Mouse (Mus musculus): ENCODE results near the gene Gm3238. TPM values are rescaled to one million over a fixed set of nuclear protein-coding genes. Genes with fewer than 3 reads are reported as not detected.
"Not testable (repeated sequence)": the region's sequence is repeated elsewhere in the genome, so short reads cannot be mapped to it uniquely, and the experiment has no call there.

The Gm3238 gene
- total RNA-seq, 1 experiment = not detected

DNA sequence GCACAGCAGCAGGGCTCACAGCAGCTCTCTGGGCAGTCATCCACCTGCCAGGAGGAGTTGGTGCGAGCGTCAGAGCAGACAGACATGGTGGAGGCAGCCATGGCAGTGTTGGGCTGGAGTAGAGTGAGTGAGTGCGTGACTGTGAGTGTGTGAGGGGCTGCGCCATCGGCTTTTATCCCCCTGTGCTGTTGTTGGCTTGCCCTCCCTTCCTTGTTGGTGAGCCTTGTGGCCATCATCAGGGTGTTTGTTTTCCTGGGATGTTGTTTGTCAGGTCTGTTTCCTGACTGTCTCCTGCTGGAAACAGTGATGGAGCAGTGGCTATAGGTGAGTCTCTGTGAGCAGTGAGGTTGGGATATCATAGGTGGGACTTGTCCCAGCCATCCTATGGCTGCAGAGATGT, 40.6 kb upstream of the Gm3238 start, which contains the start of gene Gm9507:
Gene Gm9507, minus strand, starts transcription at position 101 of the 400 bp plus-strand sequence.
- Histone ChIP-seq H3K9me3 (ENCODE audit: control insufficient read depth, insufficient read depth, low read depth, low read length) (peaks cover 2% of the 10 kb centered on the region; the same call in 1 of the 2 replicates), H3K9ac (ENCODE audit: insufficient read depth, low read depth, low read length, poor library complexity, severe bottlenecking) (no peak within 1 kb of the TSS), H3K36me3 (ENCODE audit: control insufficient read depth, insufficient read depth, low read length, poor library complexity, severe bottlenecking) (no peaks in the 10 kb centered on the region), H3K27ac (ENCODE audit: insufficient read depth, low read depth, low read length, poor library complexity, severe bottlenecking) (no peak within 1 kb of the TSS), H3K4me3 (ENCODE audit: insufficient read depth in 1 of 2, low read depth in 1 of 2, low read length in 2 of 2, poor library complexity in 1 of 2, severe bottlenecking in 1 of 2) (no peak within 1 kb of the TSS), H3K4me1 (ENCODE audit: control insufficient read depth in 2 of 2, insufficient read depth in 2 of 2, low read length in 2 of 2, poor library complexity in 1 of 2) (no peaks in the 10 kb centered on the region)
- TF ChIP-seq HCFC1 (IDR thresholded peaks at IDR 0.05; ENCODE audit: borderline replicate concordance, insufficient read depth, low read length) (no peak), CHD2 (IDR thresholded peaks at IDR 0.05; ENCODE audit: low read depth, low read length) (no peak), ZC3H11A (IDR thresholded peaks at IDR 0.05; ENCODE audit: borderline replicate concordance, low read depth, low read length) (no peak), MAFK (IDR thresholded peaks at IDR 0.05; ENCODE audit: insufficient read depth, low read depth, low read length) (no peak), ZNF384 (IDR thresholded peaks at IDR 0.05; ENCODE audit: low read depth, low read length) (no peak)
- in situ Hi-C loops (cut with MboI; ENCODE audit: low sequenced_read_pairs in 2 of 2, unreplicated experiment in 2 of 2) = no loop called here
- no peak for DNase-seq (ENCODE audit: low read depth, low spot score)

DNA sequence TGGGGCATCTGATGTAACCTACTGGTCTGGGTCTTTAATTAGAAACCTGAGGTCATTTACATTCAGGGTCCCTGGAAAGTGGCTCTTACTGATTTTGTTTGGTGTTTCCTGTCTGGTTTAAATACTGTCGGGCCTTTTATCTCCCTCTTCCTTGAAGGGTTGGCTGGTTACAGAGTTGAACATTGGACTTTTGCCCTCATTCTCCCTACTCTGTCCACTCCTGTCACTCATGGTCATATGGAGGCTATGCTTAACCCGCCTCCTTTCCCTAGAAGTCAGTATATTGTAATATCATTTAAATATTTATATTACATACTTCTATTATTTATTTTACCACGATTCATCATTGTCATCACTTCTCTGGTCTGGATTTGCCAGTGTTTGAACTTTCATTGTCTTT, 33.0 kb upstream of the Gm3238 start:
- in situ Hi-C loops (cut with MboI; ENCODE audit: low sequenced_read_pairs in 2 of 2, unreplicated experiment in 2 of 2) = no loop called here
- no peaks in the 10 kb centered on the region for H3K9me3 ChIP-seq (ENCODE audit: control insufficient read depth, insufficient read depth, low read depth, low read length)
- no peak overlapping the region for H3K4me3 ChIP-seq (ENCODE audit: insufficient read depth in 1 of 2, low read depth in 1 of 2, low read length in 2 of 2, poor library complexity in 1 of 2, severe bottlenecking in 1 of 2)
- H3K9ac ChIP-seq (ENCODE audit: insufficient read depth, low read depth, low read length, poor library complexity, severe bottlenecking) = no peak overlapping the region
- DNase-seq (ENCODE audit: low read depth, low spot score) = no peak
- H3K27ac ChIP-seq (ENCODE audit: insufficient read depth, low read depth, low read length, poor library complexity, severe bottlenecking) = no peak overlapping the region
- TF ChIP-seq ZC3H11A (IDR thresholded peaks at IDR 0.05; ENCODE audit: borderline replicate concordance, low read depth, low read length) = no peak
- no peak for TF ChIP-seq HCFC1 (IDR thresholded peaks at IDR 0.05; ENCODE audit: borderline replicate concordance, insufficient read depth, low read length)
- no peak for TF ChIP-seq CHD2 (IDR thresholded peaks at IDR 0.05; ENCODE audit: low read depth, low read length)
- no peak for TF ChIP-seq MAFK (IDR thresholded peaks at IDR 0.05; ENCODE audit: insufficient read depth, low read depth, low read length)
- no peaks in the 10 kb centered on the region for H3K36me3 ChIP-seq (ENCODE audit: control insufficient read depth, insufficient read depth, low read length, poor library complexity, severe bottlenecking)
- no peaks in the 10 kb centered on the region for H3K4me1 ChIP-seq (ENCODE audit: control insufficient read depth in 2 of 2, insufficient read depth in 2 of 2, low read length in 2 of 2, poor library complexity in 1 of 2)

DNA sequence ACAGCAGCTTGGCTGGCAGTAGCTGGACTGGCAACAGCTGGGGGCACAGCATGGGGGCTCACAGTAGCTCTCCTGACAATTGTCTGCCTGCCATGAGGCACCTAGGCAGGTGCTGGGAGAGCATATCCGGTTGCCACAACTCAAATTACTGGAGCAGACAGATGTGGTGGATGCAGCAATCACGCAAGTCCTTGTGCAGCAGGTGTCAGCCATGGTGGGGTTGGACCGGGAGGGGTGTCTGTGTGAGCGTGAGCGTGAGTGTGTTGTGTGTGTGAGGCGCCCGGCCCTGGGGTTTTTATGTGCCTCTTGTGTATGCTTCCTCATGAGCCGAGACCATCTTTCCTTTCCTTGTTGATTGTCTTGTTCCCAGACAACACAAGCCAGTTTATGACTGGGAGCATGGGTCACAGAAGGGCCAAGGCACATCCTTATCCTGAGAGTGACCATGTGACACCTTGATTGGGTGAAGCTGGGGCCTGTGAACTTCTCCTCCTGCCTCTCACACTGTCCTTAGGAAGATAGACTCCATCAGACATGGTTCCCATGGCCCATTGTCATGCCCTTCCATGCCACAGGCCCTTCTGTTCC, 27.9 kb upstream of the Gm3238 start, which contains the start of gene Gm19668:
Gene Gm19668, minus strand, starts transcription at position 213 of the 588 bp plus-strand sequence.
- no peaks in the 10 kb centered on the region for H3K36me3 ChIP-seq (ENCODE audit: control insufficient read depth, insufficient read depth, low read length, poor library complexity, severe bottlenecking)
- DNase-seq (ENCODE audit: low read depth, low spot score) = no peak
- no peak within 1 kb of the TSS for H3K9ac ChIP-seq (ENCODE audit: insufficient read depth, low read depth, low read length, poor library complexity, severe bottlenecking)
- no peaks in the 10 kb centered on the region for H3K4me1 ChIP-seq (ENCODE audit: control insufficient read depth in 2 of 2, insufficient read depth in 2 of 2, low read length in 2 of 2, poor library complexity in 1 of 2)
- H3K27ac ChIP-seq (ENCODE audit: insufficient read depth, low read depth, low read length, poor library complexity, severe bottlenecking) = no peak within 1 kb of the TSS
- H3K4me3 ChIP-seq (ENCODE audit: insufficient read depth in 1 of 2, low read depth in 1 of 2, low read length in 2 of 2, poor library complexity in 1 of 2, severe bottlenecking in 1 of 2) = no peak within 1 kb of the TSS
- in situ Hi-C loops (cut with MboI; ENCODE audit: low sequenced_read_pairs in 2 of 2, unreplicated experiment in 2 of 2) = no loop called here
- H3K9me3 ChIP-seq (ENCODE audit: control insufficient read depth, insufficient read depth, low read depth, low read length) = no peaks in the 10 kb centered on the region
- TF ChIP-seq ZNF384 (IDR thresholded peaks at IDR 0.05; ENCODE audit: low read depth, low read length) = no peak
- TF ChIP-seq HCFC1 (IDR thresholded peaks at IDR 0.05; ENCODE audit: borderline replicate concordance, insufficient read depth, low read length) = no peak

DNA sequence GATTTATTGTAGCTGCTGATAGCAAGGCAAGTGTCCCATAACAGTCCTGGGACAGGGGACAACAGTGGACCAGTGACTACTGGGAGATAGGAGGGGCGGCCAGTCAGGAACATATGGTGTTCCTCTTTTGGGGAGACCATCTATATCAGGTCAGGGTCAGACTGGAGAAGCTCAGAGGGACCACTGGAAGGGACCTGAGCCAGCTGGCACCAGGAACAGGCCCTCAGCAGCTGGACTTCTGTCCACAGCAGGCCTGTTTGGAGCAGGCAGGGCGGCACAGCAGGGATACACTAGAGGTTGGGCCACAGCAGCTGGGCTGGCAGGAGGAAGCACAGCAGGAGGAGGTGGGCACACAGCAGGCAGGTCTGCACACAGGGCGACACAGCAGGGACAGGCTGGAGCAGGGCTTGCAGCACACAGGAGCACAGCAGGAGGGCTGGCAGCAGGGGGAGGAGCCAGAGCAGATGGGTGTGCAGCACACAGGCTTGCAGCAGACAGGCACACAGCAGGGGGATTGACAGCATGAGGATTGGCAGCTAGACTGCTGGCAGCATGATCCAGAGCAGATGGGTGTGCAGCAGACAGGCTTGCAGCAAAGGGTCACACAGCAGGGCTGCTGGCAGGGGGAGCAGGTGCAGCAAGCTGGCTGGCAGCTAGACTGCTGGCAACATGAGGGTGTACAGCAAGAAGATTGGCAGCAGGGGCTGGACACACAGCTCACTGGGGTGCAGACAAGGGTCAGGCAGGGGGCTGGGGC, 27.2 kb upstream of the Gm3238 start:
- H3K27ac ChIP-seq (ENCODE audit: insufficient read depth, low read depth, low read length, poor library complexity, severe bottlenecking); H3K9ac ChIP-seq (ENCODE audit: insufficient read depth, low read depth, low read length, poor library complexity, severe bottlenecking); H3K9me3 ChIP-seq (ENCODE audit: control insufficient read depth, insufficient read depth, low read depth, low read length); DNase-seq (ENCODE audit: low read depth, low spot score); H3K4me3 ChIP-seq (ENCODE audit: insufficient read depth in 1 of 2, low read depth in 1 of 2, low read length in 2 of 2, poor library complexity in 1 of 2, severe bottlenecking in 1 of 2); H3K36me3 ChIP-seq (ENCODE audit: control insufficient read depth, insufficient read depth, low read length, poor library complexity, severe bottlenecking); H3K4me1 ChIP-seq (ENCODE audit: control insufficient read depth in 2 of 2, insufficient read depth in 2 of 2, low read length in 2 of 2, poor library complexity in 1 of 2); in situ Hi-C loops (cut with MboI; ENCODE audit: low sequenced_read_pairs in 2 of 2, unreplicated experiment in 2 of 2): not testable (repeated sequence)

DNA sequence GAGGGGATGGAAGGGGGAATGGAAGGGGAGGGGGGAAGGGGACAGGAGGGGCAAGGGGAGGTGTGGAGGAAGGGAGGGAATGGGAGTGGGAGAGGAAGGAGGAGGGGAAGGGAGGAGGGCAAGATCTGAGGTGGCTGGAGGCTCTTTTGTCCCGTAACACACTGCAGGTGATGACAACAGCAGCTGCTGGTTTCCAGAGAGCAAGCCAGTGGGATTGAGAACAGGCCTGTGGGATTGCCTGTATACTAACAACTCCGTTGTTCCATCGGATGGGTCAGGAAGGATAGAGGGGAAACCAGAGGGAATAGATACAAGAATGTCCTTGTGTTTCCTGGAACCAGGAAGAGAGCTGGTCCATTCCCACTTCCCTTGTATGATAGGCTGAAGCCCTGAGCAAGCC, 26.6 kb upstream of the Gm3238 start:
- TF ChIP-seq CHD2 (IDR thresholded peaks at IDR 0.05; ENCODE audit: low read depth, low read length) = no peak
- no peak for TF ChIP-seq ZC3H11A (IDR thresholded peaks at IDR 0.05; ENCODE audit: borderline replicate concordance, low read depth, low read length)
- no peak for TF ChIP-seq MAFK (IDR thresholded peaks at IDR 0.05; ENCODE audit: insufficient read depth, low read depth, low read length)
- no peak for TF ChIP-seq HCFC1 (IDR thresholded peaks at IDR 0.05; ENCODE audit: borderline replicate concordance, insufficient read depth, low read length)
- no peak for TF ChIP-seq ZNF384 (IDR thresholded peaks at IDR 0.05; ENCODE audit: low read depth, low read length)
- H3K27ac ChIP-seq (ENCODE audit: insufficient read depth, low read depth, low read length, poor library complexity, severe bottlenecking) = no peak overlapping the region
- H3K36me3 ChIP-seq (ENCODE audit: control insufficient read depth, insufficient read depth, low read length, poor library complexity, severe bottlenecking) = no peaks in the 10 kb centered on the region
- in situ Hi-C loops (cut with MboI; ENCODE audit: low sequenced_read_pairs in 2 of 2, unreplicated experiment in 2 of 2) = no loop called here
- H3K9ac ChIP-seq (ENCODE audit: insufficient read depth, low read depth, low read length, poor library complexity, severe bottlenecking) = no peak overlapping the region
- DNase-seq (ENCODE audit: low read depth, low spot score) = no peak
- no peak overlapping the region for H3K4me3 ChIP-seq (ENCODE audit: insufficient read depth in 1 of 2, low read depth in 1 of 2, low read length in 2 of 2, poor library complexity in 1 of 2, severe bottlenecking in 1 of 2)
- H3K4me1 ChIP-seq (ENCODE audit: control insufficient read depth in 2 of 2, insufficient read depth in 2 of 2, low read length in 2 of 2, poor library complexity in 1 of 2) = no peaks in the 10 kb centered on the region
- no peaks in the 10 kb centered on the region for H3K9me3 ChIP-seq (ENCODE audit: control insufficient read depth, insufficient read depth, low read depth, low read length)
